Mouse (Mus musculus) intestine, embryonic 14.5 days (tissue): ENCODE data around the gene Ddx43. TPM values are rescaled to one million over a fixed set of nuclear protein-coding genes. Genes with fewer than 3 reads are reported as not detected.

Source experiments
- polyA plus RNA-seq: library from polyadenylated mRNA; unstranded; fragments of >200 nt; fragmentation: Nextera tagmentation; extraction: Ambion mirVana; gene quantifications from 2 replicates; pipeline ENCODE4 v1.2.1, GENCODE M21; 2014

The Ddx43 gene
- polyA plus RNA-seq, 1 experiment from 2014 or later = 0.54 TPM

Other genes starting within 250 kb of the Ddx43 start
- gene Gsta4, start 213.0 kb upstream of the Ddx43 start, polyA plus RNA-seq = 43.1 and 46.6 TPM in 2 replicates
- 1.2 and 3.1 TPM in 2 replicates for gene Gsta1, start 165.1 kb upstream of the Ddx43 start, polyA plus RNA-seq
- gene Gm3776, start 138.6 kb upstream of the Ddx43 start, polyA plus RNA-seq = 1.1 and 1.7 TPM in 2 replicates
- not detected in 2 replicates for gene Gm10639, start 105.9 kb upstream of the Ddx43 start, polyA plus RNA-seq
- gene Omt2a, start 81.0 kb upstream of the Ddx43 start, polyA plus RNA-seq = not detected in 2 replicates
- gene Omt2b, start 68.2 kb upstream of the Ddx43 start, polyA plus RNA-seq = not detected in 2 replicates
- gene Gsta2, start 40.0 kb upstream of the Ddx43 start, polyA plus RNA-seq = 0.74 and 2.9 TPM in 2 replicates
- not detected in 2 replicates for gene Dppa5a, start 27.6 kb upstream of the Ddx43 start, polyA plus RNA-seq
- 0.24 and 0.40 TPM in 2 replicates for gene Ooep, start 17.1 kb upstream of the Ddx43 start, polyA plus RNA-seq
- gene Cgas, start 47.5 kb downstream of the Ddx43 start, polyA plus RNA-seq = 1.9 and 2.4 TPM in 2 replicates
- gene Mto1, start 52.4 kb downstream of the Ddx43 start, polyA plus RNA-seq = 25.5 and 26.8 TPM in 2 replicates
- gene Gm17324, start 53.0 kb downstream of the Ddx43 start, polyA plus RNA-seq = 0.44 TPM in 1 of 2 replicates, not detected in the other
- 5,695 and 6,055 TPM in 2 replicates for gene Eef1a1, start 93.4 kb downstream of the Ddx43 start, polyA plus RNA-seq
- 11.8 and 13.6 TPM in 2 replicates for gene Slc17a5, start 192.3 kb downstream of the Ddx43 start, polyA plus RNA-seq
- gene Cd109, start 219.8 kb downstream of the Ddx43 start, polyA plus RNA-seq = 7.4 and 10.8 TPM in 2 replicates